Mouse (Mus musculus): ENCODE data around the gene Rac2. TPM values are rescaled to one million over a fixed set of nuclear protein-coding genes. Genes with fewer than 3 reads are reported as not detected.
A peak's percentile ranks its signal among the peaks of the same experiment; 100 is the strongest.

Rac2 gene
- polyA plus RNA-seq, 1 experiment from 2014 or later, result 3.6 TPM

DNA sequence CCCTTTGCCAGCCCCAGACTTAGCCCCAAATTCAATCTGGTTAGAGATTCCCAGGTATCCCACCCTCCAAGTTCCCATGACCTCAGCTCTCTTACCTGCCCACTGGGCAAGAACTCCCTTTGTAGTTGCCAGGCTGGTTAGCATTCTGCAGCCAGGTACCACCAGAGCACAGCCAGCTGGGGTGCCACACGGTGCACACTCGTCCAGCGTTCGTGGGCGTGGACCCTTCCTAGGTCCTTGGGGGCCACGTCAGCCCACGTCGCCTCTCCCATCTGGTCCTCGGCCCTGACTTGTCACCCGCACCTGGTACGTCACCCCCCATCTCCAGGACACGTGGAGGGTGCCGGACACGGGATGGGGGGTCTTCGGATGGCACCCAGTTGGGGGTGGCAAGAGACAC is 28.5 kb downstream of the Rac2 start:
- H3K27ac ChIP-seq (ENCODE audit: low read length), result peak overlapping the region; percentile 43
- no peak overlapping the region for H3K4me3 ChIP-seq (replicated peaks; ENCODE audit: low read length)
- H3K4me2 ChIP-seq (ENCODE audit: low read length), result peak overlapping the region; percentile 43
- no peaks in the 10 kb centered on the region for H3K9me3 ChIP-seq (ENCODE audit: control insufficient read depth, low read length)
- no peaks in the 10 kb centered on the region for H3K36me3 ChIP-seq (ENCODE audit: control insufficient read depth, insufficient read depth)
- H3K4me1 ChIP-seq (replicated peaks; ENCODE audit: control insufficient read depth, insufficient read depth, low read length), result peaks cover 41% of the 10 kb centered on the region
- peak overlapping the region; percentile 35 for H3K9ac ChIP-seq (replicated peaks; ENCODE audit: low read depth, low read length)
- no peaks in the 10 kb centered on the region for H3K27me3 ChIP-seq (replicated peaks; ENCODE audit: control insufficient read depth, insufficient read depth, low read length)
- ATAC-seq, result no peak
- WGBS, result 66% methylated on average over 15 of the region's 15 CpGs

DNA sequence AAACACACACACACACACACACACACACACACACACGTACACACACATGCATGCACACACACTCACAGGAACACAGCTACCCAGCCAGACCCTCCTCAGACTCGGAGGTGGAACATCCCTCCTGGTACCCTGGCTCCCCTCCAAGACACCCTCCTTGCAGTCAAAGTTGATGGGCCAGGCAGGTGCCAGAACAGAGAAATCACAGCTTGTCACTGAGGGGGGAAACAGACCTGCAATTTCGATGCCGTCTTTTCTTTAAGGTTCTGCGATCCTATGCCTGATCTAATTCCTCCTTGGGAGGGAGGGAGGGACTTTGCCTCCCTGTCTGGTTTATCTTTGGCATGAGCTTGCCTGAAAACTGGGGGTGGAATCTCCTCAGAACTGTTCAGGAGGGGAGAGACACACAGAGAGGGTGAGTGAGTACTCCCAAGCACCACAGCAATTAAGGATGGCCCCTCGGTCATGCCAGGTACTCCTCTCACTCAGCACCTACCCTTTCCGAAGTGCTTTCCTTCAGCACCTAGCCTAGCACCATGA is 29.7 kb downstream of the Rac2 start:
- 46% methylated on average over 7 of the region's 7 CpGs for WGBS
- H3K4me2 ChIP-seq (ENCODE audit: low read length), result no peak overlapping the region
- peak overlapping the region; percentile 31 for H3K27ac ChIP-seq (ENCODE audit: low read length)
- H3K4me3 ChIP-seq (replicated peaks; ENCODE audit: low read length), result no peak overlapping the region
- H3K4me1 ChIP-seq (replicated peaks; ENCODE audit: control insufficient read depth, insufficient read depth, low read length), result peaks cover 41% of the 10 kb centered on the region
- H3K36me3 ChIP-seq (ENCODE audit: control insufficient read depth, insufficient read depth), result no peaks in the 10 kb centered on the region
- H3K27me3 ChIP-seq (replicated peaks; ENCODE audit: control insufficient read depth, insufficient read depth, low read length), result no peaks in the 10 kb centered on the region
- H3K9me3 ChIP-seq (ENCODE audit: control insufficient read depth, low read length), result no peaks in the 10 kb centered on the region
- no peak overlapping the region for H3K9ac ChIP-seq (replicated peaks; ENCODE audit: low read depth, low read length)
- peak; percentile 32 for ATAC-seq

DNA sequence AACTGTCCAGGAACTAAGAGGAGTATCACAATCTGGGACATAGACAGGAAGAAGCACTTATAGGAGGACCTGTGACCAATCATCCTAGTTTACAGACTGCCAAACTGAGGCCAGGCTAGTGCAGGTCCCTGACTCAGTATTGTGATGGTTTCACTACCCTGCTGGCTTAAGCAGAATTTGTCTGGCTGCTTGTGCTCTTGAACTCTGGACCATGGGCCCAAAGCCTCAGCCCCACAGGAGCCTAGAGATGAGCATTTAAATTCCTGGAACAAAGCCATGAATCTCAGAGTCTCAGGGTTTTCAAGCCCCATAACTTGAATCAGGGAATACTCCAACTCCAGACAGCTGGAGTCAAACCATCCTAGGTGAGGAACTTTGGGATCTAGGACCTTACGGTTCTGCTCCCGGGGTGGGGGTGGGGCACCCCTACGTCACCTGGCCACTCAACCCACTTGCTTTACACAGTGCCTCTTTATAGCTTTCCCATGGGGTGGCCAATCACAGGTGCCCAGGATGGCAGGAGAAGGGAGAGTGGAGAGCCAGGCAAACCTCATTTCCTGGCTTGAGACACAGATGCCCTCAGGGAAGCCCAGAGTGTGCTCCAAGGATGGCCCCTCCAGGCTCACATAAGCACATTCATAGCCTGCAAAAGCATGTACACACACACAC is 30.4 kb downstream of the Rac2 start:
- Histone ChIP-seq H3K27me3 (replicated peaks; ENCODE audit: control insufficient read depth, insufficient read depth, low read length) (no peaks in the 10 kb centered on the region), H3K27ac (ENCODE audit: low read length) (peak overlapping the region; percentile 30; the same call in 1 of the 2 replicates), H3K36me3 (ENCODE audit: control insufficient read depth, insufficient read depth) (no peaks in the 10 kb centered on the region), H3K4me2 (ENCODE audit: low read length) (no peak overlapping the region), H3K9me3 (ENCODE audit: control insufficient read depth, low read length) (no peaks in the 10 kb centered on the region), H3K9ac (replicated peaks; ENCODE audit: low read depth, low read length) (no peak overlapping the region), H3K4me3 (replicated peaks; ENCODE audit: low read length) (no peak overlapping the region), H3K4me1 (replicated peaks; ENCODE audit: control insufficient read depth, insufficient read depth, low read length) (peaks cover 41% of the 10 kb centered on the region)
- 77% methylated on average over 3 of the region's 3 CpGs for WGBS
- no peak; the same call in 1 of the 2 replicates for ATAC-seq

DNA sequence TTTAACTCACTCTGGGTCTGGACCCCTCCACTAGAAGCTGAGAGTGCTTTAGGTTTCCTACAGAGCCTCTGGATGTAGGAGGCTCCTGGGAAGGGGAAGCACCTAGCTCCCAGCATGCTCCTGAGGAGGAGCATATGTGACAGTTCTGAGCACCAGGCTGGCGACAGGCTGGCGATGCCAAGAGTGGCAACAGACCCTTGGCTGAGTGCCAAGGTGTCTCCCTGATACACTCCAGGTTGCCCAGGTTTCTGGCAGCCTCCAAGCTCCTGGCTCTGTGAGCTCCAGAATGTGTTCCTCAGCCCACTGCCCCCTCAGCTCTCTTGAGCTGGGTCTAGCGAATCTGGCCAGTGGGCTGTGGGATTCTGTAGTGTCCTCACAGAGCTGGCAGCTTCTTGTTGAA is 31.0 kb downstream of the Rac2 start:
- 32% methylated on average over 3 of the region's 3 CpGs for WGBS
- H3K9me3 ChIP-seq (ENCODE audit: control insufficient read depth, low read length), result no peaks in the 10 kb centered on the region
- H3K27ac ChIP-seq (ENCODE audit: low read length), result no peak overlapping the region
- H3K4me3 ChIP-seq (replicated peaks; ENCODE audit: low read length), result no peak overlapping the region
- no peaks in the 10 kb centered on the region for H3K27me3 ChIP-seq (replicated peaks; ENCODE audit: control insufficient read depth, insufficient read depth, low read length)
- H3K36me3 ChIP-seq (ENCODE audit: control insufficient read depth, insufficient read depth), result no peaks in the 10 kb centered on the region
- no peak overlapping the region for H3K9ac ChIP-seq (replicated peaks; ENCODE audit: low read depth, low read length)
- H3K4me1 ChIP-seq (replicated peaks; ENCODE audit: control insufficient read depth, insufficient read depth, low read length), result peaks cover 41% of the 10 kb centered on the region
- no peak overlapping the region for H3K4me2 ChIP-seq (ENCODE audit: low read length)
- ATAC-seq, result peak; percentile 37

DNA sequence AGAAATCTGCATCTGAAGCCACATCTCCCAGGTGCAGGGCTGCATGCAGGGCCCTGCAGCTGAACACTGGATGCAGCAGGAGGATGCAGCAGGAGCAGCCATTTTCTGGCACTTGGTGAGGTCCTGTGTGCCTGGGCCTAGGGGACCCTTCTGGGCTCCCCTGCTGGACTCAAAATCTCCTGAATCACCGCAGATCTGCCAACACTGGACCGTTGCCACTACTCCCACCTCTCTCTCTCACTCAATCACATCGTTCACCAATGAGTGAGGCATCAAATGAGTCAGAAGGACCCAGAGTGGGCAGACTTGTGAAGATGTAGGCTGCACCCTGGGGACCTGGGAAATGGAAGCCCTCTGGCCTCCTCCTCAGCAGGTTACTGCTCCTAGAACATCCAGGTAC is 31.5 kb downstream of the Rac2 start:
- Histone ChIP-seq H3K9ac (replicated peaks; ENCODE audit: low read depth, low read length) (no peak overlapping the region), H3K4me2 (ENCODE audit: low read length) (no peak overlapping the region), H3K27me3 (replicated peaks; ENCODE audit: control insufficient read depth, insufficient read depth, low read length) (no peaks in the 10 kb centered on the region), H3K36me3 (ENCODE audit: control insufficient read depth, insufficient read depth) (no peaks in the 10 kb centered on the region), H3K9me3 (ENCODE audit: control insufficient read depth, low read length) (no peaks in the 10 kb centered on the region), H3K27ac (ENCODE audit: low read length) (no peak overlapping the region), H3K4me3 (replicated peaks; ENCODE audit: low read length) (no peak overlapping the region), H3K4me1 (replicated peaks; ENCODE audit: control insufficient read depth, insufficient read depth, low read length) (peaks cover 41% of the 10 kb centered on the region)
- no peak for ATAC-seq
- 38% methylated on average over 3 of the region's 3 CpGs for WGBS

DNA sequence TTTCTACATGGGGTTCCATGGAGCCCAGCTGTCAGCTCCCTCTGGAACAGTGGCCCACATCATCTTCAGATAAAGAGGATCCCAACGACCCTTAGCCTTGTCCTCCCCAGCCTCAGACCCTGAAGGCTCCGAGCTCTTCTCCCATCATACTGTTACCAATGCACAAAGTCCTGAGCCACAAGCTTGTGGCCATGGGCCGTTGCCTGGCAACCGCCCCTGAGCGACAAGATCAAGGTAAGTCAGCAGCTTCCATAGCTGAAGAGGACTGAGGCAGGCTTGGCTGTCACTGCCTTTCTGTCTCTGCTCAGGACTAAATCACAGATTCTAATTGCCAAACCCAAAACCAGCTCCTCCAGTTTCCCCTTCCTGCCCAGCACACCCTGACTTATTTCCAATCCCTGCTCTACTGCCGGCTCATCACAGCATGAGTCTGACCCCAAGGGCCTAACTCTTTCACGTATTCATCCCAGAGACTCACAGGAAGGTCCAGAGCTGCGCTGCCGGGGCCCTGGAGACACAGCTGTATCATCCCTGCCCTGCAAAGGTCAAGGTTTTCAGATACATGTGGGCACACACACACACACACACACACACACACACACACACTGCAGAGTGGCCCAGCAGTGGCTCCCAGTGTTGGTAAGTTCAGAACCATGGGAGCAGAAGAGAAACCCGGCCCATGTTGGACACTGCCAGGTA is 36.7 kb downstream of the Rac2 start:
- WGBS, result 47% methylated on average over 10 of the region's 10 CpGs
- Histone ChIP-seq H3K4me3 (replicated peaks; ENCODE audit: low read length) (no peak overlapping the region), H3K9ac (replicated peaks; ENCODE audit: low read depth, low read length) (no peak overlapping the region), H3K27me3 (replicated peaks; ENCODE audit: control insufficient read depth, insufficient read depth, low read length) (no peaks in the 10 kb centered on the region), H3K4me1 (replicated peaks; ENCODE audit: control insufficient read depth, insufficient read depth, low read length) (peaks cover 6% of the 10 kb centered on the region), H3K9me3 (ENCODE audit: control insufficient read depth, low read length) (no peaks in the 10 kb centered on the region), H3K4me2 (ENCODE audit: low read length) (no peak overlapping the region), H3K36me3 (ENCODE audit: control insufficient read depth, insufficient read depth) (no peaks in the 10 kb centered on the region), H3K27ac (ENCODE audit: low read length) (no peak overlapping the region)
- no peak for ATAC-seq

DNA sequence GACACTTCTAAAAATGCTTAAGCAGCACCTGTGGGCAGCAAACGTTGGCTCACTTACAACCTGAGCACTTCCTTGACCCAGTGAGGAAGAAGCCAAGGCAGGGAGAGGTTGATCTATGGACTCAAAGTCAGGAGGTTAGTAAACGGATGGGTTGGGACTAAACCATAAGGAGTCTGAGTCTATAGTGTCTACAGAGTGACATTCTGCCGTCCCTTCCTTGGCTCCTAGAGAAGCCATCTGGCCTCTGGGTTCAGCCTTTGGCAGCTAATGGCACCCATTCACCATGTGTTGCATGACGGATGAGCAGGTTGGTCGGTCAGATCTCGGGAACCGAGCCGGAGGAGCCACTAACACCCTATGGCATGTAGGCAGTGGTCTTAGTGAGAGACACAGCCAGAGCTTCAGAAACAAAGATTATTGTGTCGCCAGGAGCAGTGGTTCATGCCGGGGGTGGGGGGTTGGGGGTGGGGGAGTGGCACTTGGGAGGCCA is 39.2 kb downstream of the Rac2 start:
- ATAC-seq, result no peak
- Histone ChIP-seq H3K9ac (replicated peaks; ENCODE audit: low read depth, low read length) (no peak overlapping the region), H3K4me1 (replicated peaks; ENCODE audit: control insufficient read depth, insufficient read depth, low read length) (peaks cover 20% of the 10 kb centered on the region), H3K27ac (ENCODE audit: low read length) (no peak overlapping the region), H3K4me3 (replicated peaks; ENCODE audit: low read length) (no peak overlapping the region), H3K9me3 (ENCODE audit: control insufficient read depth, low read length) (no peaks in the 10 kb centered on the region), H3K4me2 (ENCODE audit: low read length) (no peak overlapping the region), H3K27me3 (replicated peaks; ENCODE audit: control insufficient read depth, insufficient read depth, low read length) (no peaks in the 10 kb centered on the region), H3K36me3 (ENCODE audit: control insufficient read depth, insufficient read depth) (no peaks in the 10 kb centered on the region)
- 79% methylated on average over 10 of the region's 10 CpGs for WGBS

DNA sequence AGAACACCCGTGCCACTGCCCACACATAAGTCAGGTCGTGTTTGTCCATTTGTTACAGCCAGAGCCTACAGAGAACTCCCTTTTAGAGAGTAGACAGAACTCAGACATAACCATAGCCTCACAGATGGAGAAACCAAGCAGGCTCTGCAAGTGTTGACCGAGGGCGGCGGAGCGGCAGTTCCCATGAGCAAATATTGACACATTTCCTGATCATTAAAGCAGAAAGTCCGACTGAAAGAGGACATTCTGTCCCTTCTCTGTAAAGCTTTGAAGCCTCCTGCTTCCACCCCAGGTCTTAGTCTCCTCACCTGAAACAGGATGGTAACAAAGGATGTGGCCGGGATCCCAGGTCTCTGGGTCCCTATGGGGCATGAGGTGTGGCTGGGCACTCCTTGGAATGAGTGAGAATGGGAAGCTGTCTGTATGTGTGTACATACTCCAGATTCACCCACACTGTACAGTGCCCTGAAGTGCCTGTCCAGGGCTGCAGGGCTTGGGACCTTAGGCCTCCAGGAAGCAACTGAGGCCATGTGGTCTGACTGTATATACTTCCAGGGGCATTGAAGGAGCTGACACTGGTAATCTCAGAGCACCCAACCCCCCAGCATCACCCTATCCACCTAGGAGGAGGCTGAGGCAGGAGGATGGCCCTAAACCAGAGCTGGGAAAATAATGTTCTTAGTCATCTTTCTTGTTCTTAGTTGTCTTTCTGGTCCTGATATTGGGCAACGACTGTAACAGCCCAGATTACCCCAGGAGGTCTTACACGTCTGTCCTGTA is 39.8 kb downstream of the Rac2 start:
- H3K27me3 ChIP-seq (replicated peaks; ENCODE audit: control insufficient read depth, insufficient read depth, low read length), result no peaks in the 10 kb centered on the region
- H3K4me2 ChIP-seq (ENCODE audit: low read length), result no peak overlapping the region
- H3K9ac ChIP-seq (replicated peaks; ENCODE audit: low read depth, low read length), result 0 out of 2 replicates have a peak overlapping the region, but pooled peaks have one; percentile 10
- 77% methylated on average over 10 of the region's 10 CpGs for WGBS
- peaks cover 20% of the 10 kb centered on the region for H3K4me1 ChIP-seq (replicated peaks; ENCODE audit: control insufficient read depth, insufficient read depth, low read length)
- H3K9me3 ChIP-seq (ENCODE audit: control insufficient read depth, low read length), result no peaks in the 10 kb centered on the region
- H3K27ac ChIP-seq (ENCODE audit: low read length), result no peak overlapping the region
- H3K36me3 ChIP-seq (ENCODE audit: control insufficient read depth, insufficient read depth), result no peaks in the 10 kb centered on the region
- no peak overlapping the region for H3K4me3 ChIP-seq (replicated peaks; ENCODE audit: low read length)
- ATAC-seq, result no peak
